Mouse (Mus musculus) left cerebral cortex, postnatal 4 days (tissue): ENCODE results near the gene Yeats4. TPM values are rescaled to one million over a fixed set of nuclear protein-coding genes. Genes with fewer than 3 reads are reported as not detected.

Experiments
- DNase-seq: peaks from one replicate; pipeline ENCODE4 v3.0.0-alpha.2; 2022
- intact Hi-C: fragments of 180-260 bp; cut with DNase I; formaldehyde crosslinking; loops from one replicate; pipeline ENCODE4 v1.15.1; 2025
- total RNA-seq, 2 experiments: library from RNA; stranded (reverse); gene quantifications; 2 replicates each; pipeline ENCODE4 v1.2.3; 2021

The Yeats4 gene
- total RNA-seq, 2 experiments from 2014 or later = 74.0 to 74.6 TPM

DNA sequence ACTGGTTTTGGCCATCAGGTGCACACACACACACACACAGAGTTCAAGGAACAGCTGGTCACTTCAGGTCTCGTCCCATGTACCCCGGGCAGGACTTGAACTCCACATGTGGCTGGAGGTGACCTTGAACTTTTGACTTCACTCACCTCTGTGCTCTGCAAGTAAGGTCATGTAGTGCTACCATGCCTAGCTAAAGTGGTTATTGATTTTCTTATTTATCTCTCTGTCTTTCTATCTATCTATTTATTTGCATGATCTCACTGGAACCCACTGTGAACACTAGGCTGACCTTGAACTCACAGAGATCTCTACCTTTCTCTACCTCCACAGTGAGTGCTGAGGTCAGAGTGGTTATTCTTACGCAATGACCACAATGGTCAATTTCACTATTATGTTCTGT is 18.2 kb downstream of the Yeats4 start:
- intact Hi-C loops = loop anchor here (5.0 to 10.0 kb wide), 2 partner anchors 51 to 124 kb away; no protein-coding TSS in a partner anchor
- DNase-seq = no peak

DNA sequence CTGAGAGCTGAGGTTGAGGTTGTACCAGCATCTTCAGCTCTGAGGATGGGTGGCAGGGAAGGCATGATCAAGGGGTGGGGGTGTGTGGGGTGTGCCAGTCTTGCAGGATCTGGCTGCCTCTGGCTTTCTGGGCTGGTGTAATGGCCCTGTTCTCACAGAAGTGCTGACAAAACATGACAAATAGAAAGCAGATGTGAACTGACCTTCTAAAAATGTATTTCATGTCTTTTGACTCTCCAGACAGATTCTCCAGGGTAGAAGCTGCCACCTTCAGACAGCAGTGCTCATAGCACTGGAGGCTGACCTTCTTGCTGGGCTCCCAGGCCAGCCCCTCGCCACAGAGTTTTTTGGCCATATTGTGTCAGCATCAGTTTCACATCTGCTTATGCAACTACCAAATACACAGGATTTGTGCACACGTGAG is 20.7 kb downstream of the Yeats4 start:
- no peak for DNase-seq
- intact Hi-C loops = loop anchor here (10.0 kb wide), 1 partner anchor 49 kb away; no protein-coding TSS in a partner anchor

DNA sequence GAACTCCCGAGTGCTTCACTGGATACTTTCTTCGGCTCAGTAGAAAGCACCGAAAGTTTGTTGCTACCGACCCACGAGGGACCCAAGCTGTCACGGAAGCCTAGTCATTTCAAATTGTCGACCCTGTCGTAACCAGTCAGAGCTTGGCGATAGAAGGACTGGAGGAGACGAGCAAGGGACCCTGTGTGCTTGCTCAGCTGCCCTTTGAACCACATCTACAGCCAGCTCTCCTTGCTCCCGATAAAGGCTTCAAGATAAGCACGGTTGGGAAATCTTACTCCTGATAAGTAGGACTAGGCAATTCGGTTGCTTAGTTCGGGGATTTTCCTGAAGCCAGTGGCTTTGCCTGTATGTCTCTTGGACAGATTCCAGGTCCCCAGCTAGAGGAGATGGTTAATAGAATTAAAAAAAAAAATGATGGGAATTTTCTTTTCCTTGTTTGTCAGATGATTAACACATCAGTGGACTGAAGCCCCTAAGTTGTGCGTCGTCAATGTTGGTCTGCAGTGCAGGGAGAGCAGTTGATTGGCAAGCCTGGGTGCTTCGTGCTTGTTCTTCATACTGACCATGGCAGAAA is 21.2 kb downstream of the Yeats4 start:
- intact Hi-C loops = loop anchor here (10.0 kb wide), 1 partner anchor 48 kb away; no protein-coding TSS in a partner anchor
- no peak for DNase-seq

DNA sequence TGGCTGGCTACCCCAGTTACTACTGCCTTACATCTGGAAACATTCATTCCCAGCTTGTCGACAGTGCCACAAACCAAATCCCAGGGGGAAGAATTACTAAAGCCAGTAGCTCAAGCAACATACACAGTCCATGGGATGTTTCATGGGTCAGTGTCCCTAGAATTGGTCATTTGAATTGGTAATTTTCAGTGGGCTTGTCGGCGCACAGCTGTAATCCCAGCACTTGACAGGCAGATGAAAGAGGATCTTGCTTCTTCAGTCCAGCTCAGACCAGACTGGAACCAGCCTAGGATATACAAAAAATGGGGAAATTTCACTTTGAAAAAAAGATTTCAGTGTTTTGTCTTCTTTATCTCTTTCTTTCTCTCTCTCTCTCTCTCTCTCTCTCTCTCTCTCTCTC is 24.6 kb downstream of the Yeats4 start:
- intact Hi-C loops = loop anchor here (10.0 kb wide), 1 partner anchor 45 kb away; no protein-coding TSS in a partner anchor
- no peak for DNase-seq

DNA sequence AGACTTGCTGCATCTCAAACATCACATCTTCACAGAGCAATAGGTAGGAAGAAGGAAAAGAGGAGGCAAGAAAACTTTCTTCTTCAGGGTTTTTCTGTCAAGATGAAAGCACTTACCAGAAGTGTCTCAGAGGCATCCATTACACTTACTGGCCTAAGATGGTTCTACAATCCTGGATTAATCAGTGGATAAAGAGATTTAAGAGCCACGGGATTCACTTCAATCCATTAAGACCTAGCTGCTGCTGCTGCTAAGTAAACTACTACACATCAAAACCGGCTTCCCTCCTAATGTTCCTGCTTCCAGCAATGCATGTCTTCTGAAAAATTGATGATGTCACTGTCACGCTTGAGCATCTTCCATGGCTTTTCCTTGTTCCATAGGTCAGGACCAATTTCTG is 27.6 kb downstream of the Yeats4 start:
- intact Hi-C loops = no loop called here
- DNase-seq = no peak

DNA sequence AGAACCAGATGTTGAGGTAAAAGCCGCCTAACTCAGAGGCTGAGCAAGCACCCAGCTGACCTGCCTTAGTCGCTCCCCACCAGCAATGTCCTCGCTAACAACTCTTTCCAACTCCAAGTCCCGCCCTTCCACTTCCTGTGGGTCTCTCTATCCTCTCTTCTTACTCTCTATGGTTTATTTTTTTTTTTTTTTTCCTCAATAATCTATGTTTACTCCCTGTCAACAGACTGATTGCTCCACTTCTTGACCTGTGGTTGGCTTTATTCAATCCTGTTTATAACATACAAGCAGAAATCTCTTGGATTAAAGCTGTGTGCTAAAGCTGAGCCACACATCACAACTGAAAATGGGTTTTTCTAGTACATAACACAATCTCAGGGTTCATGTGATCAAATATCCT is 28.6 kb downstream of the Yeats4 start:
- no peak for DNase-seq
- intact Hi-C loops = no loop called here

DNA sequence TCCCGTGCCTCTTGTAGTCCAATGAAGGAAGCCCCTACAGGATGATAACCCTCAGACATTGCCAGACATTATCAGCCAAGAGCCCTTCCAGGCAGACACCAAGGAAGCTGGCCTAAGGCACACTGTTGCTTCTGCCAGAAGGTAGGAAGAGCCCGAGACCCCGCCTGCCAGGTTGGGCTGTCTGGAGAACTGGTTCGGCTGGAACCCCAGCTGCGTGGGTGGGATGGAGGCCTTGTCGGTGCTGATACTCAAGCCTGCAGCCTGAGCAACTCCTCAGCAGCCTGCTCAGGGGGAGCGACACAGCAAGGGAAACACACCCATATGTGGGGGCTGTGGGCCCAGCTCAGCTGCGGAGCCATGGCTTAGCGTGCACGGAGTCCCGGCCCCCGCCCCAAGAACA is 29.3 kb downstream of the Yeats4 start:
- no peak for DNase-seq
- intact Hi-C loops = no loop called here

DNA sequence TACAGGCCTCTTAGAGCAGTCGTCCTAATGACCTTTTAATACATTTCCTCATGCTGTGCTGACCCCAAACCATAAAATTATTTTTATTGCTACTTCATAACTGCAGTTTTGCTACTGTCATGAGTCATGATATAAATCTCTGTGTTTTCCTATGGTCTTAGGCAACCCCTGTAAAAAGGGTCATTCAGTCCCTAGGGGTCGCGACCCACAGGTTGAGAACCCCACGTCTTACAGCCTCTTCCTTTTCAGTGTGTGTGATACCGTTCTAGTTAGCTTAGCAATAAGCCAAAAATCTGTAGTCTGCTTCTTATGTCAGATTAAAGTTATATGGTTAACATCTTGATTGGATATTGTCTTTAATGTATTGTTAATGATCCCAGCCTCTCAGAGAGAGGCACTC is 30.9 kb downstream of the Yeats4 start:
- DNase-seq = no peak
- intact Hi-C loops = no loop called here

DNA sequence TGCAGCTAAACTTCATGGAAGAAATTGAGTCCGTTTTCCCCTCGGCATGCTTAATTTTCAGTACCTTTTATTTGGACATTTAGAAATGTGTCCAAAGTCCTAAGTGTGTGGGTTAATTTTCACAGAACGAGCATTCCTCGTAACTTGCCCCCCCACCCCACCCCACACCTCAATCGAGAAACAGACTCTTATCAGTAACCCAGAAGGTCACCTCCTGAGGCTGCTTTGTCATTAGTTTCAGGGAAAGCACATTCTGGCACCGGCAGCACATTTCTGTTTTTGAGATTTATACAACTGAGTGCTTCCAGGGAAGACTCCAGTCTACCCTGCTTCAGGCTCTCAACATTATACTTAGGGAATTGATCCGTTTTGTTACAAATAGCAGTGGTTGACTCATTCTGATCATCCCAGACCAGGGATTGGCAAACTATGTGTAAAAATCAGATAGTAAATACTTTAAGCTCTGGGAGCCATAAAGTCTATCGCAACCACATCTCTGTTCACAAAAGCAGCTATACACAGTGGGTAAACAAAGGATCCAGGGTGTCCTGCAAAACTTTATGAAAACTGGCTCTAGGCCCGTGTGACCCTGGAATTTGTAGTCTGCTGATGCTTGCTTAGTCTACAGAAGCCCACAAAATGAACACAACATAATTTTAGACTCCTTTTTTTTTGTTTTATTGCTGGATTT is 38.8 kb downstream of the Yeats4 start:
- DNase-seq = no peak
- intact Hi-C loops = no loop called here

DNA sequence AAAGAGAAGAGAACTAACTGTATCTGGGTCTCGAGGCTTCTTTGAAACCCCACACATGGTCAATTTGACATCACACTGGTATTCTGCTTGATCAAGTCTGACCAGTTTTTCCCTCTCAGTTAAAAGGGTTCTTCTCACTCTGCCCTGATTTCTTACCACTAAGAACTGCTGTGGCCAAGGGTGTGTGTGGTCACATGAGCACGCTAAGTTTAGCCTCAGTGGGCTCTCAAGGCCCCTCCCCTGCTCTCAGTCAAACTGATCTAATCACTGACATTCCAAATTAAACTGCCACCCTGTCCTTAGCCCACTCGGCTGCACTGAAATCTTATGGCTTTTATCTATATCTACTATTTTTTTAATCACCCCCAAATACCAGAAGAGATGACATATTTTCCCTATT is 43.2 kb downstream of the Yeats4 start:
- no peak for DNase-seq
- intact Hi-C loops = no loop called here

DNA sequence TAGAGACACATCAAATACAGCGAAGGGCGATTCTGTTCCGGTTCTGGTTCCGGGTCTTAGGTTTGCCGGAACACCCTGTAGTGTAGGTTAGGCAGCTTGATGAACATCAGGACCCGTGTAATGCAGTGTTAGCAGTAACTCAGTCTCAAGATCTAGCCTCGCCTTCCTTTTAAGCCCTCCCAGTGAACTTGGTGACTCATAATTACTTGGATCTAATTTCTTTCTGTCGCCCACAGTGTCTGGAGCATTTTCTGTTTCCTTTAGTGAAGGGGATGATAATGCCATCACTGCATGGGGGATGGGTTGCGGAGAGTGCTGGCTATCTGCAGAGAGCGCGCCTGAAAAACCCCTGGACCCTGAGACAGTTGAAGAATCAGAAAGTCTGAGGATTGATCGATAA is 49.7 kb downstream of the Yeats4 start:
- DNase-seq = no peak
- intact Hi-C loops = no loop called here

DNA sequence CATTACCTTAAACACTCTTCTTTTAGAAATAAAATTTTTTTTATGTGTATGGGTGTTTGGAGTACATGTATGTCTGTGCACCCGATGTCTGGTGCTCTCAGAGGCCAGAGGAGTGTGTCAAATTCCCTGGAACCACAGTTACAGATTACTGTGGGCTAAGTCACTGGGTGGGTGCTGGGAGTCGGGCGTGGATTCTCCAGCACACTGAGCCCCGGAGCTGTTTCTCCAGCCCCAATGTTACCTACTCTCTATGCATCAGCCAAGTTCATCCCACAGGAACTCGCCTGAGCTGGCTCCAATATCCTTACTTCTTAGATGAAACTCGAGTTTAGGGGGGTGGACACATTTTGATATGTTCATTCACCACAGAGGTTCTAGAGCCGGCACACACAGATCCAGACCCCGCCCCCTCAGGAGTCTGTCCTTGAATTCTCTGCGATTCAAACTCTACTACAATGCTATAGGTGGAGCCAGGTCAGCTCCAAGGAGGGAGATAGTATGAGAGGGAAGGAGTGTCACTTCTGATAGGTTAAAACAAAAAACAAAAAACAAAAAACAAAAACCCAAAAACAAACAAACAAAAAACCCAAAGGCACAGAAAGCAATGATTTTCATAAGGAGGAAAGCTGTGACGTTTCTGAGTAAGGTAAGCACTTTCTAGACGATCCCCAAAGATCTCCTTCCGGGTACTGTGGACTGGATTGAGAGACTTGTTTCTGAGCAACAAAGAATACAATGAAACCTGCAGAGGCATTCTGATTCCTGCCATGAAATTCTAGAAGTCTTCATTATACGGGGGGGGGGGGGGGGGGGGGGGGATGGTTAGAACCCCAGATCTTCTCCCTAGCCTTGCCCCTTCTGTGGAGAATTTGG is 50.5 kb downstream of the Yeats4 start:
- DNase-seq = no peak
- intact Hi-C loops = no loop called here

DNA sequence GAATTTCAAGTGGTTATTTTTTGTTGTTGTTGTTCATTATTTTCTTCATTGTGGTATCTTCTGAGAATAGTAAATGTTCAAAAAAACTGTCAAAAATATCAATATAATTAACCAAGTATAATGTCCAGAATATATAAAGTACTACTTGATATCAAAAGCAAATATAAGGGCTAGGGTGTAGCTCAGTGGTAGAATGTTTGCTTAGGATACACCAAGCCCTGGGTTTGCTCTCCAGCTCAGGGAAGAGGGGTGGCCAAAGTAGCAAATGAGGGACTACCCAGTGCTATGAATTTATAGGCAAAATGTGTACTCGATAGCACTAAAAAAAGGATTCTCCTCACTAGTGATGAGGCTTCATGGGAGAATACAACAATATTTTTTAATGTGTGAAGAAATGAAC is 51.2 kb downstream of the Yeats4 start:
- DNase-seq = no peak

DNA sequence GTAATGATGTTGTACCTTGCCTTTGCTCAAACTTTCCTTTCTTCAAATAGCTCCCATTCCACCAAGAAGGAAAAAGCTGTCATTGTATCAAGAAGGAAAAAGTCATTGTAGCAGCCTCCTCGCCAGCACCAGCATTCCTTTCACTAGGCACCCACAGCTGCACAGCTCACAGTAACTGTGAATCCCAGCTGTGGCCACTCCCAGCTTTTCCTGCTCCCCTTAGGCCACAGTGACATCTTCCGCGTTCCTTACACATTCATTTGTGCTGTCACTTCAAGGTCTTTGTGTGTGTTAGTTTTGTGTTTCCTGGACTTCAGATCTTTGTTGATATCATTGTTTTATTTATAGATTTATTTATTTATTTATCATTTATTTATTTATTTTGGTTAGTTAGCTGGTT is 52.2 kb downstream of the Yeats4 start:
- intact Hi-C loops = no loop called here
- no peak for DNase-seq

More for the DNA sequence above, 51.2 kb downstream of the Yeats4 start:
- intact Hi-C loops = no loop called here

DNA sequence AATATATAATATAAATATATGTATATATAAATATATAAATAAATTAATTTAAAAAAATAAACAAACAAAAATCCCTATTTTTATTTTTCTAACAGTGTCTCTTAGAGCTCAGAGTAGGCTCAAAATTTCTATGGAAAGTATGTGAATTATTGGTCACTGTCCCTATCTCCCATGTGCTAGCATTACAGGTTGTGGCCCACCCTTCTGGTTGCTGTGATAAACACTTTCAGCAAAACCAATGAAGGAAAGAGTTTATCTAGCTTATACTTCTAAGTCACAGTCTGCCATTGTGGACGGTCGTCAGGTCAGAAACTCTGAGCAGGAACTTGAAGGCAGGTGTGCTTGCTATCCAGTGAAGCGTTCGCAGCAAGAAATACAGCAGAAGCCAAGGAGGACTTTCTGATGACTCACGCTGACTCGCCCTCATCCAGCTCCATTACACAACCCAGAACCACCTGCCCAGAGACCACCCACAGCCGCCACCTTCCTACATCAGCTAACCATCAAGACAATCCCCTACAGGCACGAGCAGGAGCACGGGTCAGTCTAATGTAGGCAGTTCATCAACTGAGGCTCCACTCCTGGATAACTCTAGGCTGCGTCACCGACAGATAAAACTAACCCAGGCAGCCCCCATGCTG is 57.4 kb downstream of the Yeats4 start:
- intact Hi-C loops = no loop called here
- no peak for DNase-seq

Other genes starting within 250 kb of the Yeats4 start
- under 1 TPM in 1 of 2 experiments, not detected in 1; 0.16 TPM for gene Best3, start 238.2 kb downstream of the Yeats4 start, total RNA-seq
- gene Lrrc10, start 179.2 kb downstream of the Yeats4 start, total RNA-seq = not detected
- 100 to 1,000 TPM; 282 to 298 TPM for gene Cct2, start 160.7 kb downstream of the Yeats4 start, total RNA-seq
- 10 to 100 TPM; 30.6 to 32.0 TPM for gene Frs2, start 76.0 kb downstream of the Yeats4 start, total RNA-seq
- gene 9530003J23Rik, start 14.2 kb upstream of the Yeats4 start, total RNA-seq = not detected
- 10 to 100 TPM in 1 of 2 experiments, 1 to 10 TPM in 1; 8.6 to 11.3 TPM for gene Lyz2, start 57.8 kb upstream of the Yeats4 start, total RNA-seq
- 1 to 10 TPM in 1 of 2 experiments, under 1 TPM in 1; 0.72 to 1.2 TPM for gene Lyz1, start 68.4 kb upstream of the Yeats4 start, total RNA-seq
- 100 to 1,000 TPM; 145 to 163 TPM for gene Cpsf6, start 155.5 kb upstream of the Yeats4 start, total RNA-seq